Mouse (Mus musculus): Measurements from ENCODE around the gene Olfr1359. TPM values are rescaled to one million over a fixed set of nuclear protein-coding genes. Genes with fewer than 3 reads are reported as not detected.
A peak's percentile ranks its signal among the peaks of the same experiment; 100 is the strongest.
"Not testable (repeated sequence)": the region's sequence is repeated elsewhere in the genome, so short reads cannot be mapped to it uniquely, and the experiment has no call there.

The Olfr1359 gene
- not detected in 2 replicates for polyA plus RNA-seq (2015; fragmentation: Nextera tagmentation; extraction: Ambion mirVana)

GRCm38 (mm10) chr13:21697811-21698210 lies at the start of gene Olfr1359:
TSS of gene Olfr1359 (plus strand) at chr13:21698111.
- Histone ChIP-seq H3K36me3 (no peaks in the 10 kb centered on the region), H3K27ac (no peak within 1 kb of the TSS), H3K9ac (no peak within 1 kb of the TSS), H3K4me1 (no peaks in the 10 kb centered on the region), H3K4me3 (no peak within 1 kb of the TSS), H3K4me2 (no peak within 1 kb of the TSS), H3K9me3 (no peaks in the 10 kb centered on the region), H3K27me3 (no peaks in the 10 kb centered on the region)
- ATAC-seq (ENCODE audit: insufficient number of reproducible peaks, low FRiP score, low TSS enrichment, low read depth) = no peak

- no peaks in the 10 kb centered on the region for H3K9me3 ChIP-seq
- no peak within 1 kb of the TSS for H3K4me3 ChIP-seq
- no peak within 1 kb of the TSS for H3K27ac ChIP-seq
- no peaks in the 10 kb centered on the region for H3K4me1 ChIP-seq
- no peaks in the 10 kb centered on the region for H3K27me3 ChIP-seq
- WGBS = 59% methylated on average over 2 of the region's 2 CpGs
- H3K9ac ChIP-seq = no peak within 1 kb of the TSS
- ATAC-seq (ENCODE audit: insufficient number of reproducible peaks, low FRiP score, low TSS enrichment, low read depth) = no peak
- no peak within 1 kb of the TSS for H3K4me2 ChIP-seq
- H3K36me3 ChIP-seq = no peaks in the 10 kb centered on the region
Measured at GRCm38 (mm10) chr13:21663286-21663685, 34.6 kb upstream of the Olfr1359 start, which contains the start of gene Olfr1361. TSS of gene Olfr1361 (minus strand) at chr13:21663386.

GRCm38 (mm10) chr13:21677305-21677704 lies 20.6 kb upstream of the Olfr1359 start, which contains the start of gene Olfr1360:
TSS of gene Olfr1360 (minus strand) at chr13:21677405.
- Histone ChIP-seq H3K4me3 (no peak within 1 kb of the TSS), H3K27me3 (no peaks in the 10 kb centered on the region), H3K36me3 (no peaks in the 10 kb centered on the region), H3K9ac (no peak within 1 kb of the TSS), H3K4me2 (no peak within 1 kb of the TSS), H3K27ac (no peak within 1 kb of the TSS), H3K4me1 (no peaks in the 10 kb centered on the region), H3K9me3 (no peaks in the 10 kb centered on the region)
- ATAC-seq (ENCODE audit: insufficient number of reproducible peaks, low FRiP score, low TSS enrichment, low read depth) = no peak
- WGBS = 77% methylated on average over 2 of the region's 2 CpGs

GRCm38 (mm10) chr13:21706669-21707068 lies 8.8 kb downstream of the Olfr1359 start:
- no peak for ATAC-seq (ENCODE audit: insufficient number of reproducible peaks, low FRiP score, low TSS enrichment, low read depth)
- Histone ChIP-seq H3K27ac (no peak overlapping the region), H3K36me3 (no peaks in the 10 kb centered on the region), H3K4me2 (no peak overlapping the region), H3K27me3 (no peaks in the 10 kb centered on the region), H3K4me1 (no peaks in the 10 kb centered on the region), H3K9me3 (no peaks in the 10 kb centered on the region), H3K9ac (no peak overlapping the region), H3K4me3 (no peak overlapping the region)
- WGBS = 73% methylated on average over 4 of the region's 4 CpGs

DNA sequence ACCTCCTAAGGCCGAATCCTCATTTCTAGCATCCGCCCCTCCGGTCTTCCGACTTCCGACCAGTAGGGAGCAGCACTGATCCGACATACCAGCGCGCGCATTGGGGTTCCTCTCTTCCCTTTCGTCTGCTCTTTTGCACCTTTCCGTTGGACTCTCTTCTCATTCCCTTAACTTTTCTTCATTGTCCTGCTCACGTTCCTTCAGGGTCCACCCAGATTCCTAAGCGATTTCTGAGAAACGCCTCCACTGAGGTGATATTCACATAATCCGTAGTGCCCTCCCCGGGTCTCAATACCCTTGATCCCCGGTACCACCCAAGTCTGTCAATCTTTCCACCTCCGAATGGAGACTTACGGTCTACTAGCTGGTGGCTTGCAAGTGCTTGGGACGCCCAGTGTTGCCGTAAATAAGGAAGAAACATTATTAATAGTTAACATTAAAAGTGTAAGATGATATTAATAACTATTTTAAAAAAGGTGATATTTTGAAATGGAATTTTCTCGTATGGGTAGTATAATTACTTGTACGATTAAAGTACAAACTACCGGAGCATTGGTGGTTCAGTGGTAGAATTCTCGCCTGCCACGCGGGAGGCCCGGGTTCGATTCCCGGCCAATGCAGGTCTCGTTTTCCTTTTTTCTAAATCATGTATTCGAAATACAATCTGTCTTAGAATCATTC lies 12.3 kb downstream of the Olfr1359 start:
- Histone ChIP-seq H3K9me3 (no peaks in the 10 kb centered on the region), H3K27me3 (no peaks in the 10 kb centered on the region), H3K4me3 (peak overlapping the region; percentile 68), H3K4me1 (peaks cover 4% of the 10 kb centered on the region), H3K27ac (peak overlapping the region; percentile 91), H3K4me2 (peak overlapping the region; percentile 30; the same call in 1 of the 2 replicates), H3K36me3 (no peaks in the 10 kb centered on the region), H3K9ac (peak overlapping the region; percentile 44; the same call in 1 of the 2 replicates)
- ATAC-seq (ENCODE audit: insufficient number of reproducible peaks, low FRiP score, low TSS enrichment, low read depth) = peak; percentile 83
- WGBS = under 1% methylated on average over 32 of the region's 32 CpGs

DNA sequence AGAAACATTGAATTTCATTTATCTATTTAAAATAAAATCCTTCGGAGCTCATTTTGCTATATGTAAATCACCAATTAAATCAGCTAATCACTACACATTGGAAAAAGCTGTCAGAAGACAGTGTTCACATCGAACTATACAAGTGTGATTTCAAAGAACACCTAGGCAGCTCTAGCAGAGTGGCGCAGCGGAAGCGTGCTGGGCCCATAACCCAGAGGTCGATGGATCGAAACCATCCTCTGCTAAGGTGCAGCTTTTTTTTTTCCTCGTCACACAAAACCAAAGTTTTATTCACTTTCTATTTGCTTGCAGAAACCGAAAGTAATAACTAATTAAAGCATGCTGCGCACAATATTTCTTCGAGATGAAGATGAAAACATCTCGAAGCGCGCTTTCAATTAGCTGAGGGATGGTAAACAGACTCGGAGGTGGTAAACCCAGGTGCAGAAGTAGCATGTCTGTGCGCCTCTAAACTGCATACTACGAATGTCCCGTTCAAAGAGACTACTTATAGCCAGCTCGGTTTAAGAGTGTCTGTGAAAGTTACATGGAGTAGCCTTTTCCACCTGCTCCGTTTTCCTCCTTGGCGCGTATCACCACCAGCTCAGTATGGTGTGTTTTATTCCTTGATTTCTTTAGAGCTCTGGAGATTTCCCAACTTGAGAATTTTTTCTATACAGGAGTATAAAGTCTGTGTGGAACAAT lies 13.1 kb downstream of the Olfr1359 start:
- peak; percentile 81 for ATAC-seq (ENCODE audit: insufficient number of reproducible peaks, low FRiP score, low TSS enrichment, low read depth)
- Histone ChIP-seq H3K27me3 (no peaks in the 10 kb centered on the region), H3K4me1 (peaks cover 9% of the 10 kb centered on the region), H3K36me3 (no peaks in the 10 kb centered on the region), H3K4me3 (peak overlapping the region; percentile 68), H3K9me3 (no peaks in the 10 kb centered on the region), H3K27ac (peak overlapping the region; percentile 68), H3K9ac (0 out of 2 replicates have a peak overlapping the region, but pooled peaks have one; percentile 18), H3K4me2 (peak overlapping the region; percentile 52)
- WGBS = 3% methylated on average over 22 of the region's 22 CpGs

DNA sequence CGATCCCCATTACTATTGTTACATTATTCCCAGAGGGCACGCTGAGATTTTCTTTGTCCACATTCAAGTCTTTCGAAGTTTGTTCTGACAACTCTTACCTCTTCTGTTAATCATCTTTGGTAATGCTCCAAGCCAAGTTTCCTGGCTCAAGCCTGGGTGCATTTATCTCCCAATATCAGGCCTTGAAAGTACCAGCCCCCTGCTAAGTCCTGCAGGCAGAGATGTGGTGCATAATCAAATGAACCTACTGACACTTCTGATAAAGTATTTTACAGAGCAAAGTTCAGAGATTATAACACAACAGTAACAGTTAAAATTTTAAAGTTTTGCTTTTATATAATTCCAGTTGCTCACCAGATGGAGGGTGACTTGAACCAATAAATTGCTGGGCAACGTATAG lies 13.8 kb downstream of the Olfr1359 start:
- no peaks in the 10 kb centered on the region for H3K9me3 ChIP-seq
- no peak for ATAC-seq (ENCODE audit: insufficient number of reproducible peaks, low FRiP score, low TSS enrichment, low read depth)
- H3K27ac ChIP-seq = no peak overlapping the region; the same call in 1 of the 2 replicates
- 28% methylated on average over 4 of the region's 4 CpGs for WGBS
- H3K36me3 ChIP-seq = no peaks in the 10 kb centered on the region
- peak overlapping the region; percentile 52 for H3K4me2 ChIP-seq
- no peak overlapping the region for H3K9ac ChIP-seq
- H3K4me3 ChIP-seq = peak overlapping the region; percentile 68
- peaks cover 9% of the 10 kb centered on the region for H3K4me1 ChIP-seq
- no peaks in the 10 kb centered on the region for H3K27me3 ChIP-seq

DNA sequence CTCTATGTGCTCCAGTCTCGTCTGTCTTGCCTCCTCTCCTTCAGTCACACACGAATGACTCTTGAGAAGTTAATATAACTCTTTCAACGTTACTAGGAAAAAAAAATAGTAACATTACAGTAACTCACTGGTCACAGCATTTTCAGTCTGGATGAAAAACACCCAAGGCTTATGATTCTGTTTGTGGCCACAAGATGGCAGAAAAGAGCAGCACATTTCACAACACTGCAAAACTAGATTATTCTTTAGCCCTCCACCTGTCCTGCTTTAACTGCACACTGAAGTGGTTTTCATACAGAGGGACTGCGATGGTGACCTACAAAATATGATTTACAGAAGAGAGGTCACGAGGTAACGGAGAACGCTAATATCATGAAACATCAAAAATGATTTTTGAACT lies 16.8 kb downstream of the Olfr1359 start:
- H3K27me3 ChIP-seq = no peaks in the 10 kb centered on the region
- no peak for ATAC-seq (ENCODE audit: insufficient number of reproducible peaks, low FRiP score, low TSS enrichment, low read depth)
- peak overlapping the region; percentile 89 for H3K27ac ChIP-seq
- WGBS = 2% methylated on average over 7 of the region's 7 CpGs
- H3K4me3 ChIP-seq = peak overlapping the region; percentile 44
- H3K4me1 ChIP-seq = peaks cover 22% of the 10 kb centered on the region
- no peak overlapping the region for H3K9ac ChIP-seq
- H3K4me2 ChIP-seq = peak overlapping the region; percentile 69
- H3K36me3 ChIP-seq = no peaks in the 10 kb centered on the region
- no peaks in the 10 kb centered on the region for H3K9me3 ChIP-seq

DNA sequence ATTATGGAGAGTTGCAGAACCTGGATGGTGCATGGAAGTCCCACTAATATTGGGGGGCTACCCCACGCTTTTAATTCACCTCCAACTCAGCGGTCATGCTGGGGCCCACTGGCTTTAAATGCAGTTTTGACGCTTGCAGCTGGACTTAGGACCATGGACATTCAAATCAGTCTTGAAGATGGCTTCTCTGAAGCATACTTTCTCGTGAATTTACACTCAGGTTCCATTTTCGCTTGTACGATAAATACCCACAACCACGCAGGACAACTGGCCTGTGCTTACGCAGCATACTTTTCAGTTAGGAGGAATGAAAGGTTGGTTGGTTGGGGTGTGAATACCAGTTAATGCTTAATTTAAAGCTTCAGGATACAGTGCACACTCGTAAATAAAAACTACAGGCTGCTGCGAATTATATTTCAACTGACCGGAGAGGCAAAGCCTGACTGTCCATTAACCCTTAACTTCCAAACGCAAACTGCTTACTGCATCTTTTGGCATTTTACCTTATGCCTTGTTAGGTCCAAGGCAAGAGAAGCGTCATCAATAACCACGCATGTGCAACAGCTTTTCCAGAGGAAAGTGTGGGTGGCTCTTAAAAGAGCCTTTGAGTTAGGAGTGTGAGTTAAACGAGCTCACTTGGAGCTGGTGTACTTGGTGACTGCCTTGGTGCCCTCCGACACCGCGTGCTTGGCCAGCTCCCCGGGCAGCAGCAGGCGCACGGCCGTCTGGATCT lies 17.4 kb downstream of the Olfr1359 start:
- Histone ChIP-seq H3K4me2 (peak overlapping the region; percentile 69), H3K9me3 (no peaks in the 10 kb centered on the region), H3K27ac (peak overlapping the region; percentile 89), H3K27me3 (no peaks in the 10 kb centered on the region), H3K9ac (peak overlapping the region; percentile 28; the same call in 1 of the 2 replicates), H3K4me3 (peak overlapping the region; percentile 44), H3K4me1 (peaks cover 22% of the 10 kb centered on the region), H3K36me3 (no peaks in the 10 kb centered on the region)
- WGBS = under 1% methylated on average over 22 of the region's 22 CpGs
- ATAC-seq (ENCODE audit: insufficient number of reproducible peaks, low FRiP score, low TSS enrichment, low read depth) = no peak

DNA sequence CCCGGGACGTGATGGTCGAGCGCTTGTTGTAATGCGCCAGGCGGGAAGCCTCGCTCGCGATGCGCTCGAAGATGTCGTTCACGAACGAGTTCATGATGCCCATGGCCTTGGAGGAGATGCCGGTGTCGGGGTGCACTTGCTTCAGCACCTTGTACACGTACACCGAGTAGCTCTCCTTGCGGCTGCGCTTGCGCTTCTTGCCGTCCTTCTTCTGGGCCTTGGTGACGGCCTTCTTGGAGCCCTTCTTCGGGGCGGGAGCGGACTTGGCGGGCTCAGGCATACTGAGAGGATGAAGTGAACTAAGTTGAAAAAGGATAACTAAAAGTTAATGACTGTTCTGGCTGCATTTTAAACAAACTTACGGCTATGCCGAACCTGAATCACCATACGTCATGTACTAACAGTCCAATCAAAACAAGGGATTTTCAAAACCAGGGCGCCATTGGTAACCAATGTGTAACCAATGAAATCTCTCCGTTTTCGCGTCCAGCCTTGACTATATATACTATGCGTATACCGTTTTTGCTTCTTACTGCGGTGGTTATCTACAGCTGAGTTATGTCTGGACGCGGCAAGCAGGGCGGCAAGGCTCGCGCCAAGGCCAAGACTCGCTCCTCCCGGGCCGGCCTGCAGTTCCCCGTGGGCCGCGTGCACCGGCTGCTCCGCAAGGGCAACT lies 18.1 kb downstream of the Olfr1359 start, which contains the start of the genes Hist1h2bl and Hist1h2ai:
Gene Hist1h2bl, minus strand, starts transcription at position 280 of the 676 bp plus-strand sequence.
Gene Hist1h2ai, plus strand, starts transcription at position 559 of the 676 bp plus-strand sequence.
- peak within 1 kb of the TSS; percentile 44 for H3K4me3 ChIP-seq
- peak; percentile 94 for ATAC-seq (ENCODE audit: insufficient number of reproducible peaks, low FRiP score, low TSS enrichment, low read depth)
- H3K27me3 ChIP-seq, H3K36me3 ChIP-seq, H3K9me3 ChIP-seq: not testable (repeated sequence)
- WGBS = under 1% methylated on average over 38 of the region's 50 CpGs
- peaks cover 25% of the 10 kb centered on the region for H3K4me1 ChIP-seq
- H3K4me2 ChIP-seq = peak within 1 kb of the TSS; percentile 69
- H3K27ac ChIP-seq = peak within 1 kb of the TSS; percentile 91
- H3K9ac ChIP-seq = peak within 1 kb of the TSS; percentile 47
